Mouse (Mus musculus) hindbrain, postnatal 0 days (tissue): ENCODE measurements at regions not wholly inside any gene's neighbourhood (a gene's known extent, or its start where the extent isn't known, plus 50 kb on each side); places are given as distances from the start of the nearest gene placed in this dataset.

Source experiments
- ATAC-seq: fragments of 200-750 bp; cut with Nextera tagmentation; 2 replicates; pipeline ENCODE4 v1.8.0; 2017; ENCODE audit warnings: mild to moderate bottlenecking, moderate TSS enrichment, moderate library complexity
- DNase-seq: peaks from one replicate; pipeline ENCODE4 v3.0.0-alpha.2; 2015; ENCODE audit warnings: low spot score
- H3K27ac ChIP-seq: fragments of 300-500 bp; sonication (generic); 2 replicates; pipeline ENCODE4 v1.5.1; 2014; ENCODE audit warnings: mild to moderate bottlenecking
- H3K27me3 ChIP-seq: fragments of 300-500 bp; sonication (generic); 2 replicates; pipeline ENCODE4 v1.6.1; 2014; ENCODE audit warnings: low read length, mixed read lengths; ENCODE audit not compliant: insufficient read depth
- H3K36me3 ChIP-seq: fragments of 300-500 bp; sonication (generic); 2 replicates; pipeline ENCODE4 v1.6.1; 2014; ENCODE audit warnings: low read length, mixed read lengths; ENCODE audit not compliant: insufficient read depth
- H3K4me1 ChIP-seq: fragments of 300-500 bp; sonication (generic); 2 replicates; pipeline ENCODE4 v1.6.1; 2014; ENCODE audit warnings: antibody characterized with exemption, low read length, mixed read lengths; ENCODE audit not compliant: insufficient read depth
- H3K4me2 ChIP-seq: fragments of 300-500 bp; sonication (generic); 2 replicates; pipeline ENCODE4 v1.6.1; 2014; ENCODE audit warnings: low read depth, mild to moderate bottlenecking, low read length, moderate library complexity, mixed read lengths
- H3K4me3 ChIP-seq: fragments of 300-500 bp; sonication (generic); 2 replicates; pipeline ENCODE4 v1.5.1; 2014; ENCODE audit warnings: low read length
- H3K9ac ChIP-seq: fragments of 300-500 bp; sonication (generic); replicated peaks from 2 replicates; pipeline ENCODE4 v1.6.1; 2014; ENCODE audit warnings: mild to moderate bottlenecking, low read length, moderate library complexity, mixed read lengths
- H3K9me3 ChIP-seq: fragments of 300-500 bp; sonication (generic); 2 replicates; pipeline ENCODE4 v1.6.1; 2016; ENCODE audit warnings: low read length, mixed read lengths
- CTCF ChIP-seq: IDR thresholded peaks from 2 replicates; pipeline ENCODE4 v1.5.1; 2016; ENCODE audit warnings: antibody characterized with exemption, control low read depth, low read depth
- WGBS: fragments of 180-500 bp; shearing (Covaris S2); extraction: QIAGEN DNeasy Blood & Tissue Kit; methylation state at CpG from one replicate; pipeline ENCODE4 v1.1.7; 2014; 5-methylcytosine and 5-hydroxymethylcytosine counted together

GRCm38 (mm10) chr3:155979636-155980035, 582.0 kb upstream of the Negr1 start:
- no peak for TF ChIP-seq CTCF
- no peaks in the 10 kb centered on the region for H3K4me1 ChIP-seq
- H3K4me2 ChIP-seq: no peak overlapping the region
- DNase-seq (no peak), ATAC-seq (no peak)
- 40% methylated on average over 2 of the region's 2 CpGs for WGBS
- H3K9ac ChIP-seq: no peak overlapping the region
- H3K9me3 ChIP-seq: no peaks in the 10 kb centered on the region
- no peaks in the 10 kb centered on the region for H3K36me3 ChIP-seq
- no peak overlapping the region for H3K27ac ChIP-seq
- H3K4me3 ChIP-seq: no peak overlapping the region
- no peaks in the 10 kb centered on the region for H3K27me3 ChIP-seq

DNA sequence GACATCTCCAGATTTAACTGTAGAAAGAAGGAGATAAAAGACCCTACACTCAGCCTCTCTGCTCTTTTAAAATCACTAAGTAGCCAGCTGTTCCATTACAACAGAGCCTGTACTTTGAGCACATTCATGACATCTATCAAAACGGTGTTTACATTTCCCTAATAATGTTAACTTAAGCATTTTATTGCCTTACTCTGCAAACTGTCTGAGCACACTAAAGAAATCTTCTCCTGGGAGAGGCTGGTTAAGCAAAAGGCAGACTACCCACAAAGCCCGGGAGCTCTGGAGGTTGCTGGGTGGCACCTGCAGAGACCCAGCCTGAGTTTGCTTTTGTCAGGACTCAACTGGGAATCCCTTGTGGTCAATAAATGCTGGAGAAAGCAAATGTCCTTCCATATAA, 567.5 kb upstream of the Negr1 start:
- DNase-seq (no peak), ATAC-seq (no peak)
- Histone ChIP-seq H3K27ac (no peak overlapping the region), H3K9ac (no peak overlapping the region), H3K4me3 (no peak overlapping the region), H3K4me2 (no peak overlapping the region), H3K9me3 (no peaks in the 10 kb centered on the region), H3K27me3 (no peaks in the 10 kb centered on the region), H3K4me1 (no peaks in the 10 kb centered on the region), H3K36me3 (no peaks in the 10 kb centered on the region)
- TF ChIP-seq CTCF: no peak
- 44% methylated on average over 2 of the region's 2 CpGs for WGBS

GRCm38 (mm10) chr3:156017676-156018230, 543.8 kb upstream of the Negr1 start:
- Histone ChIP-seq H3K4me3 (no peak overlapping the region), H3K27me3 (no peaks in the 10 kb centered on the region), H3K9me3 (no peaks in the 10 kb centered on the region), H3K36me3 (no peaks in the 10 kb centered on the region), H3K27ac (no peak overlapping the region), H3K4me2 (no peak overlapping the region), H3K4me1 (no peaks in the 10 kb centered on the region), H3K9ac (no peak overlapping the region)
- WGBS: 32% methylated on average over 7 of the region's 7 CpGs
- no peak for TF ChIP-seq CTCF
- no peak for DNase-seq
- no peak for ATAC-seq

- Histone ChIP-seq H3K27ac (no peak overlapping the region), H3K4me3 (no peak overlapping the region), H3K36me3 (no peaks in the 10 kb centered on the region), H3K27me3 (no peaks in the 10 kb centered on the region), H3K4me2 (no peak overlapping the region), H3K4me1 (peaks cover 4% of the 10 kb centered on the region; the same call in 1 of the 2 replicates), H3K9me3 (no peaks in the 10 kb centered on the region), H3K9ac (no peak overlapping the region)
- WGBS: 26% methylated on average over 5 of the region's 5 CpGs
- ATAC-seq (0 out of 2 replicates have a peak, but pooled peaks have one; percentile 29), DNase-seq (peak; percentile 60)
- no peak for TF ChIP-seq CTCF
Observed at GRCm38 (mm10) chr3:156028602-156029188, 532.9 kb upstream of the Negr1 start.

DNA sequence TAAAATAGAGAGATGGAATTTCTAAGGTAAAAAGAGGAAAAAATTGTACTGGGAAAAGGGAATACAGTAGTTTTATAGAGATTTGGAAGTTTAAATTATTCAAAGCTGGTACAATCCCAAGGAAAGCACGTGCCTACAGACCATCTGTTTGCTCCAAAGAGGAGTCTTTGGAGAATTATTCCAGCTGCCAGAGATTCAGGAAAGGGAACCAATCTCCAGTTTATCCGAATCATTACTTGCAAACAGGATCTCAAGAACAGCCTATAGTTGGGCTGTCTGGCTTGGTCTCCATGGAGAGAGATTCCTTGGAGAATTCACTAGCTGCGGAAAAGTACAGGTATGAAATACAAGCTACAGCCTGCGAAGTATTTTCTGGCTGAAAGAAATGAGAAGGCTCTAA, 491.3 kb upstream of the Negr1 start:
- no peaks in the 10 kb centered on the region for H3K36me3 ChIP-seq
- no peaks in the 10 kb centered on the region for H3K27me3 ChIP-seq
- DNase-seq (no peak), ATAC-seq (no peak)
- no peak overlapping the region for H3K27ac ChIP-seq
- 65% methylated on average over 4 of the region's 4 CpGs for WGBS
- TF ChIP-seq CTCF: no peak
- no peaks in the 10 kb centered on the region for H3K4me1 ChIP-seq
- no peak overlapping the region for H3K4me3 ChIP-seq
- no peak overlapping the region for H3K9ac ChIP-seq
- no peaks in the 10 kb centered on the region for H3K9me3 ChIP-seq
- H3K4me2 ChIP-seq: no peak overlapping the region

DNA sequence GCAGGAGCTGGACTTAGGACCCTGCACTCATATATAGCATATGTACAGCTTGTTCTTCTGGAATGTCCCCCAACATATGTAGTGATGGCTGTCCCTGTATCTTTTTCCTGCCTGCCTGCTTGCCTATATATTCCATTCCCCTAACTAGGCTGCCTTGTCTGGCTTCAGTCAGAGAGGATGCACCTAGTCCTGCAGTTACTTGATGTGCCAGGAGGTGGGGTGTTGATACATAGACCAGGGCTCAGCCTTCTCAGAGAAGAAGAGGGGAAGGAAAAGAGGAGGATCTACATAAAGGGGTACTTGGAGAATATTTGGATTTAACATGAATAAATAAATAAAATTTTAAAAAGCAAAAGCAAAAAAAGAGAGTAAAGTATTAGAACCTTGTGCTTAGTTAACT, 479.3 kb upstream of the Negr1 start:
- no peak overlapping the region for H3K4me3 ChIP-seq
- no peak for DNase-seq

GRCm38 (mm10) chr3:156093689-156094088, 467.9 kb upstream of the Negr1 start:
- DNase-seq (no peak), ATAC-seq (no peak)
- Histone ChIP-seq H3K9me3 (no peaks in the 10 kb centered on the region), H3K9ac (no peak overlapping the region), H3K27ac (no peak overlapping the region), H3K4me3 (no peak overlapping the region), H3K27me3 (no peaks in the 10 kb centered on the region), H3K4me1 (no peaks in the 10 kb centered on the region), H3K4me2 (no peak overlapping the region), H3K36me3 (no peaks in the 10 kb centered on the region)
- TF ChIP-seq CTCF: no peak

More for the DNA sequence above, 479.3 kb upstream of the Negr1 start:
- Histone ChIP-seq H3K4me2 (no peak overlapping the region), H3K9ac (no peak overlapping the region), H3K36me3 (no peaks in the 10 kb centered on the region), H3K9me3 (no peaks in the 10 kb centered on the region), H3K27ac (no peak overlapping the region), H3K4me1 (no peaks in the 10 kb centered on the region), H3K27me3 (no peaks in the 10 kb centered on the region)
- TF ChIP-seq CTCF: peak; percentile 33
- ATAC-seq: no peak
